15 mouse cellular contexts compared by ENCODE assay signal in the genomic region with DNA sequence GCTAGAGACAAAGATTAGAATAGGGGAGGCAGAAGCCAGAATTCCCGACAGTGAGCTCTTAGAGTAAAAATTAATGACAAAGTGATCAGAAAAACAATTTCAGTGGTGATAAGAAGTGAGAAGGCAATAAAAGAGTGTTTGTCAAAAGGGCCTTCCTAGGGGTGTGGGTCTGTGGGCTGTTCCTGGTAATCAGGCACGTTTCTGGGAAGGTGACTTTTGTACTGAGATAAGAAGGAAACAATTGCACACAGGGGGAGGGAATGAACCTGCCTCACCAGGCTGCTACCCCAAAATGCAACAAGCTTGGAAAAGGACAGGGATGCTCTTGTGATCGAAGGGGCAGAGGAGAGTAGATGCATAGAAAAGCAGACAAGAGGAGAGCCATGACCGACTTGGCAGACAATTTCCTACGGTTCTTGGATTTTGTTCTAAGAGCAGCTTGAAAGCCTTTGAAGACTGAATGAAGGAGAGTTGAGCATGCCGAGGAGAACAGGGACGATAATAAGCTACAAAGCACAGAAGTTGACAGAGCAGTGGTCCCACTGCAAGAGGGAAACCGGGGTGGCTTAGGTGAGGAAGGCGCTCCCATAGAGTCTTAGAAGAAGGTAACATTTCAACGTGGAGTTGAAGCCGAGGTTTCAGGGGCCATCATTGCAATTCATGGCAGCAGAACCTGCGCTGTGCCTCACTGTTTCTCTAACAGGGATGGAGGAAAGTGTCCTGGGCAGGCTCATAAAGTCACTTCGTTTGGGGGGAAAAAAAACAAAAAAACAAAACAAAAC.
DNase-seq lines count a peak whose midpoint lies in the region; ATAC-seq lines count a peak whose summit lies in the region.
"Had no signal": no experiment of that assay in that cellular context is flagged by ENCODE, and none has a peak within 500 bp of the region (broad histone marks: within the 10 kb centered on the region; RNA-seq: fewer than 3 reads in every experiment).

No protein-coding gene starts in this region.

- no peak overlapping the region for H3K4me3 ChIP-seq in heart, embryonic 11.5 days (ENCODE audit: low read depth, low read length)
- H3K4me3 ChIP-seq in limb, embryonic 10.5 days: no peak overlapping the region
- no peak overlapping the region for H3K4me3 ChIP-seq in stomach, embryonic 15.5 days (replicated peaks)
- H3K4me3 ChIP-seq: embryonic facial prominence, embryonic 10.5 days; forebrain, embryonic 15.5 days; neural tube, embryonic 12.5 days had no signal

- H3K27me3 ChIP-seq in heart, embryonic 11.5 days (ENCODE audit: control insufficient read depth, insufficient read depth, low read length): no peaks in the 10 kb centered on the region
- no peaks in the 10 kb centered on the region for H3K27me3 ChIP-seq in limb, embryonic 10.5 days (ENCODE audit: low read depth, poor library complexity, severe bottlenecking)
- no peaks in the 10 kb centered on the region for H3K27me3 ChIP-seq in stomach, embryonic 15.5 days (replicated peaks)
- H3K27me3 ChIP-seq: forebrain, embryonic 15.5 days; neural tube, embryonic 12.5 days had no signal

- H3K4me2 ChIP-seq in heart, embryonic 11.5 days: no peak overlapping the region
- H3K4me2 ChIP-seq in stomach, embryonic 15.5 days: no peak overlapping the region
- H3K4me2 ChIP-seq: forebrain, embryonic 15.5 days; neural tube, embryonic 12.5 days had no signal

- H3K4me1 ChIP-seq in heart, embryonic 11.5 days (ENCODE audit: control insufficient read depth, insufficient read depth, low read length): peaks cover 8% of the 10 kb centered on the region
- peaks cover 27% of the 10 kb centered on the region for H3K4me1 ChIP-seq in limb, embryonic 10.5 days
- peaks cover 3% of the 10 kb centered on the region; the same call in 1 of the 2 replicates for H3K4me1 ChIP-seq in stomach, embryonic 15.5 days
- H3K4me1 ChIP-seq: forebrain, embryonic 15.5 days; neural tube, embryonic 12.5 days had no signal

- H3K9ac ChIP-seq in heart, embryonic 11.5 days (ENCODE audit: low read depth, low read length): no peak overlapping the region
- H3K9ac ChIP-seq in stomach, embryonic 15.5 days: no peak overlapping the region
- H3K9ac ChIP-seq: forebrain, embryonic 15.5 days; neural tube, embryonic 12.5 days had no signal

- no peak for DNase-seq in heart, adult 8-10 months (ENCODE audit: low spot score)
- peak; percentile 15 for DNase-seq in MEL-GATA-1-ER (ENCODE audit: extremely low read depth, low read depth)
- DNase-seq in limb, embryonic 10.5 days (ENCODE audit: low spot score): no peak
- no peak for DNase-seq in adrenal gland, postnatal 25 days
- DNase-seq in adrenal gland, adult 8-10 months: no peak
- DNase-seq in left cerebral cortex, adult 9 months (ENCODE audit: low spot score in 2 of 2): no peak
- DNase-seq: cerebellum, adult 11 months; heart, postnatal 36 days; layer of hippocampus, postnatal 36 days had no signal

- H3K27ac ChIP-seq in heart, embryonic 11.5 days (ENCODE audit: low read depth, low read length): no peak overlapping the region
- 0 out of 2 replicates have a peak overlapping the region, but pooled peaks have one; percentile 14 for H3K27ac ChIP-seq in limb, embryonic 10.5 days
- H3K27ac ChIP-seq in stomach, embryonic 15.5 days: no peak overlapping the region
- H3K27ac ChIP-seq: embryonic facial prominence, embryonic 10.5 days; forebrain, embryonic 15.5 days; hindbrain, postnatal 0 days; neural tube, embryonic 12.5 days had no signal

- peak; percentile 87 for ATAC-seq in heart, embryonic 11.5 days (replicated peaks; ENCODE audit: insufficient number of reproducible peaks, low FRiP score, low TSS enrichment)
- ATAC-seq in stomach, embryonic 15.5 days (ENCODE audit: insufficient read depth, low FRiP score, low read depth): peak; percentile 77
- ATAC-seq: forebrain, embryonic 15.5 days; hindbrain, postnatal 0 days had no signal

- no peaks in the 10 kb centered on the region for H3K9me3 ChIP-seq in heart, embryonic 11.5 days (replicated peaks; ENCODE audit: control insufficient read depth, low read length)
- no peaks in the 10 kb centered on the region for H3K9me3 ChIP-seq in limb, embryonic 10.5 days (replicated peaks)
- H3K9me3 ChIP-seq in stomach, embryonic 15.5 days: no peaks in the 10 kb centered on the region
- H3K9me3 ChIP-seq: embryonic facial prominence, embryonic 10.5 days; forebrain, embryonic 15.5 days; neural tube, embryonic 12.5 days had no signal

- WGBS in heart, embryonic 11.5 days (ENCODE audit: insufficient replicate concordance): 63% methylated on average over 13 of the region's 13 CpGs
- WGBS in limb, embryonic 10.5 days: 72% methylated on average over 13 of the region's 13 CpGs
- WGBS in stomach, embryonic 15.5 days: 61% methylated on average over 13 of the region's 13 CpGs

- H3K36me3 ChIP-seq in heart, embryonic 11.5 days (ENCODE audit: control insufficient read depth, insufficient read depth, low read length): no peaks in the 10 kb centered on the region
- H3K36me3 ChIP-seq in limb, embryonic 10.5 days: no peaks in the 10 kb centered on the region
- H3K36me3 ChIP-seq in stomach, embryonic 15.5 days: no peaks in the 10 kb centered on the region
- H3K36me3 ChIP-seq: embryonic facial prominence, embryonic 10.5 days; forebrain, embryonic 15.5 days; neural tube, embryonic 12.5 days had no signal
